Mouse (Mus musculus): ENCODE measurements at regions not wholly inside any gene's neighbourhood (a gene's known extent, or its start where the extent isn't known, plus 50 kb on each side); places are given as distances from the start of the nearest gene placed in this dataset.

GRCm38 (mm10) chr4:150745529-150746429 is 93.8 kb upstream of the Slc45a1 start:
- no peak overlapping the region for H3K4me2 ChIP-seq (ENCODE audit: low read depth, low read length)
- no peaks in the 10 kb centered on the region for H3K36me3 ChIP-seq (replicated peaks; ENCODE audit: control insufficient read depth, insufficient read depth, low read depth, low read length)
- DNase-seq (ENCODE audit: low spot score): peak; percentile 75
- no peak for ATAC-seq (replicated peaks; ENCODE audit: insufficient number of reproducible peaks, low FRiP score, low TSS enrichment, low read depth)
- H3K4me3 ChIP-seq (ENCODE audit: low read depth, low read length): no peak overlapping the region
- H3K27ac ChIP-seq (replicated peaks; ENCODE audit: low read depth, low read length): peak overlapping the region; percentile 25; the same call in 1 of the 2 replicates
- H3K9ac ChIP-seq (replicated peaks; ENCODE audit: low read length): no peak overlapping the region
- H3K9me3 ChIP-seq (replicated peaks; ENCODE audit: control insufficient read depth, low read length): no peaks in the 10 kb centered on the region
- WGBS: 44% methylated on average over 7 of the region's 7 CpGs
- no peaks in the 10 kb centered on the region for H3K27me3 ChIP-seq (ENCODE audit: control insufficient read depth, insufficient read depth, low read length)
- H3K4me1 ChIP-seq (ENCODE audit: control insufficient read depth, insufficient read depth, low read length): peaks cover 3% of the 10 kb centered on the region

DNA sequence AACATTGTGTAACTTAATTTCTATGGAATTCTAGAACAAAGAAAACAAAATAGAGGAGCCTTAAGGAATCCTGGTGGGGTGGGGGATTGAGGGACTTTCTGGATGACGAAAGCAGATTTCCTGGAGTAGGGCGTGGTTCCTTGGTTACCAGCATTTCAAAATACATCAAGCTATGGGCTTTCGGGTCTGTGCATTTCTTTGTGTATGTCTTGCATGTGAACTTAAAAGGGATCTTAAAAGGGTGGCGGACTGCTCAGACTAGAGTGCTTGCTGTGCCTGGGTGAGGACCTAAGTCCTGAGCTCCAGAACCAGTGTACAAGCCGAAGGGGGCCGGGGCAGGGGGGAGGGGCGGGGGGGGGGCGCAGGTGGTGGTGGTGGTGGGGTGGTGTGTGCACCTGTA is 91.5 kb upstream of the Slc45a1 start:
- Histone ChIP-seq H3K4me2 (ENCODE audit: low read depth, low read length) (no peak overlapping the region), H3K27ac (replicated peaks; ENCODE audit: low read depth, low read length) (no peak overlapping the region), H3K36me3 (replicated peaks; ENCODE audit: control insufficient read depth, insufficient read depth, low read depth, low read length) (no peaks in the 10 kb centered on the region), H3K9ac (replicated peaks; ENCODE audit: low read length) (no peak overlapping the region), H3K4me1 (ENCODE audit: control insufficient read depth, insufficient read depth, low read length) (peaks cover 3% of the 10 kb centered on the region), H3K27me3 (ENCODE audit: control insufficient read depth, insufficient read depth, low read length) (no peaks in the 10 kb centered on the region), H3K9me3 (replicated peaks; ENCODE audit: control insufficient read depth, low read length) (no peaks in the 10 kb centered on the region), H3K4me3 (ENCODE audit: low read depth, low read length) (no peak overlapping the region)
- WGBS: 67% methylated on average over 8 of the region's 8 CpGs
- DNase-seq (ENCODE audit: low spot score) (no peak), ATAC-seq (replicated peaks; ENCODE audit: insufficient number of reproducible peaks, low FRiP score, low TSS enrichment, low read depth) (no peak)

DNA sequence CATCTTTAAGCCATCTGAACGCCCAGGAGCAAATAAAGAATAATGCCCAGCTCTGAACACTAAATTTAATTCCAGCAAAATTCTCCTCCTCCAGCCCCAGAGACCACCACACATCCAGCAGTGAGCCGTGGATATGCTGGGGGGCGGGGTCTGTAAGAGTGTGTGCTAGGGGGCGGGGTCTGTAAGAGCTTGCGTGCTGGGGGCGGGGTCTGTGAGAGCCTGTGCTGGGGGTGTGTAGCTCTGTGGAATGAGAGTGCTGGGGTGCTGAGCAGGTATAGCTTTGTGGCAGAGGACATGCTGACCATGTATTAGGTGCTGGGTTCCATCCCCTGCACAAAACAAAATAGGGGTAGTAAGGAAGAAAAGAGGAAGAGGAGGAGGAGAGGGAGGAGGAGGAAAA is 91.1 kb upstream of the Slc45a1 start:
- no peak overlapping the region for H3K9ac ChIP-seq (replicated peaks; ENCODE audit: low read length)
- peak; percentile 34; the same call in 1 of the 2 replicates for ATAC-seq (replicated peaks; ENCODE audit: insufficient number of reproducible peaks, low FRiP score, low TSS enrichment, low read depth)
- no peak overlapping the region for H3K27ac ChIP-seq (replicated peaks; ENCODE audit: low read depth, low read length)
- no peaks in the 10 kb centered on the region for H3K9me3 ChIP-seq (replicated peaks; ENCODE audit: control insufficient read depth, low read length)
- H3K4me3 ChIP-seq (ENCODE audit: low read depth, low read length): no peak overlapping the region
- peaks cover 3% of the 10 kb centered on the region for H3K4me1 ChIP-seq (ENCODE audit: control insufficient read depth, insufficient read depth, low read length)
- WGBS: 22% methylated on average over 6 of the region's 6 CpGs
- H3K36me3 ChIP-seq (replicated peaks; ENCODE audit: control insufficient read depth, insufficient read depth, low read depth, low read length): no peaks in the 10 kb centered on the region
- H3K4me2 ChIP-seq (ENCODE audit: low read depth, low read length): no peak overlapping the region
- H3K27me3 ChIP-seq (ENCODE audit: control insufficient read depth, insufficient read depth, low read length): no peaks in the 10 kb centered on the region
- peak; percentile 61 for DNase-seq (ENCODE audit: low spot score)

DNA sequence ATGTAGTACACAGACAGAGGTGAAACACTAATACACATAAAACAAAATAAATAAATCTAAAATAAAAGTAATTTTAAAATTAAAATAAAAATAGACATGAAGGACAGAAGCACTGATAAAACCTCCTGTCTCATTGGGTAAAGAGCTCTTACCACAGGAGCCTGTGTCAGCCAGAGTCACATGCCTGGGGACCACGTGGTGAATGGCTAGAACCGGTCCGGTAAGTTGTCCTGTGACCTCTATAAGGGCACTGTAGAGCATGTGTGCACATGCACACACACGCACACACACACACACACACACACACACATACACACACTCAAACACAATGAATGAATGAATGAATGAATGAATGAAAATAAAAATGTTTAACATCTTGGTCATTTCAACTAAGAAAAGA is 89.8 kb upstream of the Slc45a1 start:
- no peak for DNase-seq (ENCODE audit: low spot score)
- H3K9ac ChIP-seq (replicated peaks; ENCODE audit: low read length): no peak overlapping the region
- H3K27ac ChIP-seq (replicated peaks; ENCODE audit: low read depth, low read length): no peak overlapping the region
- H3K9me3 ChIP-seq (replicated peaks; ENCODE audit: control insufficient read depth, low read length): no peaks in the 10 kb centered on the region
- H3K36me3 ChIP-seq (replicated peaks; ENCODE audit: control insufficient read depth, insufficient read depth, low read depth, low read length): no peaks in the 10 kb centered on the region
- no peak for ATAC-seq (replicated peaks; ENCODE audit: insufficient number of reproducible peaks, low FRiP score, low TSS enrichment, low read depth)
- no peaks in the 10 kb centered on the region for H3K27me3 ChIP-seq (ENCODE audit: control insufficient read depth, insufficient read depth, low read length)
- 90% methylated on average over 4 of the region's 4 CpGs for WGBS
- no peak overlapping the region for H3K4me2 ChIP-seq (ENCODE audit: low read depth, low read length)
- H3K4me1 ChIP-seq (ENCODE audit: control insufficient read depth, insufficient read depth, low read length): peaks cover 3% of the 10 kb centered on the region
- H3K4me3 ChIP-seq (ENCODE audit: low read depth, low read length): no peak overlapping the region

GRCm38 (mm10) chr4:150740167-150740566 is 88.2 kb upstream of the Slc45a1 start:
- no peak overlapping the region for H3K27ac ChIP-seq (replicated peaks; ENCODE audit: low read depth, low read length)
- ATAC-seq (replicated peaks; ENCODE audit: insufficient number of reproducible peaks, low FRiP score, low TSS enrichment, low read depth) (no peak), DNase-seq (ENCODE audit: low spot score) (no peak)
- H3K4me2 ChIP-seq (ENCODE audit: low read depth, low read length): no peak overlapping the region
- 60% methylated on average over 8 of the region's 8 CpGs for WGBS
- H3K4me1 ChIP-seq (ENCODE audit: control insufficient read depth, insufficient read depth, low read length): no peaks in the 10 kb centered on the region; the same call in 1 of the 2 replicates
- H3K9me3 ChIP-seq (replicated peaks; ENCODE audit: control insufficient read depth, low read length): no peaks in the 10 kb centered on the region
- H3K27me3 ChIP-seq (ENCODE audit: control insufficient read depth, insufficient read depth, low read length): no peaks in the 10 kb centered on the region
- no peak overlapping the region for H3K9ac ChIP-seq (replicated peaks; ENCODE audit: low read length)
- H3K36me3 ChIP-seq (replicated peaks; ENCODE audit: control insufficient read depth, insufficient read depth, low read depth, low read length): no peaks in the 10 kb centered on the region
- H3K4me3 ChIP-seq (ENCODE audit: low read depth, low read length): no peak overlapping the region

DNA sequence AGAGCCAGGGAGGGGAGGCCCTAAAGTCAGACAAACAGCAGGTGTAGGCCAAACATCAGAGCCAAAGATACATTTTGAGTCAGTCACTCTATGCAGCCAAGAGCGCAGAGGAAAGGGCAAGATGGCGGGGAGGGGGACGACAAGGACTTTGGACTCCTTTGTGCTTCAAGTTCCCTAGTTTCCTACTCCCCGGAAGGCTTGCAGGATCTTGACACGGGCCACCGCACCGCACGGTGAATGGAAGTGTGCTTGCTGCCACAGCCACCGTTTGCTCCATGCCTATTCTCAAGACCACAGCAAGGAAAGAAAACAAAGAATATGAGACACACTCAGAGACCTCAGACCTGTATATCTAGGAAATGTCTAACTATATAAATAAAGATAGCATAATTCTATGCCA is 86.8 kb upstream of the Slc45a1 start:
- Histone ChIP-seq H3K36me3 (replicated peaks; ENCODE audit: control insufficient read depth, insufficient read depth, low read depth, low read length) (no peaks in the 10 kb centered on the region), H3K4me3 (ENCODE audit: low read depth, low read length) (no peak overlapping the region), H3K9me3 (replicated peaks; ENCODE audit: control insufficient read depth, low read length) (no peaks in the 10 kb centered on the region), H3K4me1 (ENCODE audit: control insufficient read depth, insufficient read depth, low read length) (no peaks in the 10 kb centered on the region), H3K27ac (replicated peaks; ENCODE audit: low read depth, low read length) (no peak overlapping the region), H3K4me2 (ENCODE audit: low read depth, low read length) (no peak overlapping the region), H3K9ac (replicated peaks; ENCODE audit: low read length) (no peak overlapping the region), H3K27me3 (ENCODE audit: control insufficient read depth, insufficient read depth, low read length) (no peaks in the 10 kb centered on the region)
- DNase-seq (ENCODE audit: low spot score): no peak
- WGBS: 85% methylated on average over 9 of the region's 9 CpGs
- ATAC-seq (replicated peaks; ENCODE audit: insufficient number of reproducible peaks, low FRiP score, low TSS enrichment, low read depth): no peak

DNA sequence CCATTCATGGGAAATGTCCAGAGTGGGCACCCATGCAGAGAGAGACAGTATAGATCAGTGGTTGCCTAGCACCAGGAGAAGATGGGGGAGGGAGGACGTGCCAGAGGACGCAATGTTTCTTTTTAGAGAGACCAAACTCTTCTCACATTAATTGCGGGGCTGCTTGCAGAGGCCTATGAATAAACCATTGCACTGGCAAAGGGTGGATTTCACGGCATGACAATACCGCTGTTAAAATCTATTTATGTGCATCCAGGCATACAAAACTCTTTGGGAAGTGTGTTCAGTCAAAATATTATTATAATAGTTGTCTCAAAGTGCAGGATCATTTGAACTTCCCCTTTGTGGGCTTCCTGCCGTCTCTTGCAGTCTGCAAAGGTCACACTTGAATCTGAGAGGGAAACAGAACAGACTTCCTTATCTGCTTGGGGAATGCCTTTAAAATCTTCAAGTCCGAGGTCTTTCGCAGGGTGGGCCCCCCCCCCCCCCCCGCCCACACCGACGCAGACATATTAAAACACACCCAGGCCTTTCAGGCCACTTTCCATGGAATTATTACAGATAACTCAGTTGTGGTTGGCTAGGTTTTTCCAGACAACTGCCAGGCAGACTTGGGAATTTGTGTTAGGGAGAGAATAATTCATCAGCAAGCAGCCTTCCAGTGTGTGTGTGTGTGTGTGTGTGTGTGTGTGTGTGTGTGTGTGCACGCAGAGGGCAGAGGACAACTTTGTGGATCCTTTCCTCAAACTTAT is 78.3 kb upstream of the Slc45a1 start:
- Histone ChIP-seq H3K9me3 (replicated peaks; ENCODE audit: control insufficient read depth, low read length) (no peaks in the 10 kb centered on the region), H3K4me3 (ENCODE audit: low read depth, low read length) (no peak overlapping the region), H3K27me3 (ENCODE audit: control insufficient read depth, insufficient read depth, low read length) (no peaks in the 10 kb centered on the region), H3K27ac (replicated peaks; ENCODE audit: low read depth, low read length) (no peak overlapping the region), H3K9ac (replicated peaks; ENCODE audit: low read length) (no peak overlapping the region), H3K4me1 (ENCODE audit: control insufficient read depth, insufficient read depth, low read length) (no peaks in the 10 kb centered on the region), H3K36me3 (replicated peaks; ENCODE audit: control insufficient read depth, insufficient read depth, low read depth, low read length) (no peaks in the 10 kb centered on the region), H3K4me2 (ENCODE audit: low read depth, low read length) (no peak overlapping the region)
- WGBS: 33% methylated on average over 12 of the region's 12 CpGs
- no peak for ATAC-seq (replicated peaks; ENCODE audit: insufficient number of reproducible peaks, low FRiP score, low TSS enrichment, low read depth)
- DNase-seq (ENCODE audit: low spot score): no peak

- H3K4me3 ChIP-seq (ENCODE audit: low read depth, low read length): no peak overlapping the region
- no peaks in the 10 kb centered on the region for H3K36me3 ChIP-seq (replicated peaks; ENCODE audit: control insufficient read depth, insufficient read depth, low read depth, low read length)
- no peak overlapping the region for H3K4me2 ChIP-seq (ENCODE audit: low read depth, low read length)
- DNase-seq (ENCODE audit: low spot score) (no peak), ATAC-seq (replicated peaks; ENCODE audit: insufficient number of reproducible peaks, low FRiP score, low TSS enrichment, low read depth) (no peak)
- H3K27me3 ChIP-seq (ENCODE audit: control insufficient read depth, insufficient read depth, low read length): no peaks in the 10 kb centered on the region
- H3K9ac ChIP-seq (replicated peaks; ENCODE audit: low read length): no peak overlapping the region
- H3K27ac ChIP-seq (replicated peaks; ENCODE audit: low read depth, low read length): no peak overlapping the region
- no peaks in the 10 kb centered on the region for H3K4me1 ChIP-seq (ENCODE audit: control insufficient read depth, insufficient read depth, low read length)
- WGBS: 61% methylated on average over 4 of the region's 4 CpGs
- no peaks in the 10 kb centered on the region for H3K9me3 ChIP-seq (replicated peaks; ENCODE audit: control insufficient read depth, low read length)
Measured at GRCm38 (mm10) chr4:150726539-150726938, 74.6 kb upstream of the Slc45a1 start.

Data from embryonic facial prominence, embryonic 11.5 days (tissue).